Mouse (Mus musculus): Measurements from ENCODE around the gene Dtymk. TPM values are rescaled to one million over a fixed set of nuclear protein-coding genes. Genes with fewer than 3 reads are reported as not detected.

Gene Dtymk
- total and polyA plus RNA-seq, 3 experiments = 193 to 454 (median 391) TPM

DNA sequence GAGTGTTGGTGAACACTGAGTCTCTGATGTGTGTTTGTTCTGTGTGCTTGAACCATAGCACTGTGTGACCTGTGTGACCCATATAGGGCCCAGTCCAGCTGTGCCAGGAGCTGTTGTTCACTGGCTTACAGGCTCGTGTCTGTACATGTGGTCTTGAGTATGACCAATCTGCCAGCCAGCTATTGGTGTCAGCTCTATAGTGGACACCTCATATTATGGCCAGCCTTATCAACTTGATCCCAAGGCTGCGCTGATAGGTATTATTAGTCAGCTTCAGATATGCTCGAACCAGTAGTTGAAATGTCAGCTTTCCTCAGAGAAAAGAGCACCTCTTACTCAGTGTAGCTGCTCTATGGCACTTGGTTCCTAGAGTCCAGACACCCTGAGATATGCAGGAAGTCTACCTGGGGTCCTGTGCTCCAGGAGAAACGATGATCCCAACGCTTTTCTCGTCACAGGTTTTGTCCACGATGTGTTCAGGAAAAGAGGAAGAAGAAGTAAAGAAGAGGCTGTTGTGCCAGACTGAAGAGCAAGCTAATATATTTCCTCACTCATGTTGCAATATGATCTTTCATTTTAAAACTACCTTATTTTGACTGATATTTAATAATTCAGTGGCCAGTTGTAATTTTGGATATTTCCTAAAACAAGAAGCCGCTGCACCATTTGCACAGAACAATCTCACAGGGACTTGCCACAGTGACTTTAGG is 16.2 kb upstream of the Dtymk start:
- Histone ChIP-seq H3K4me1 (ENCODE audit: control insufficient read depth in 1 of 2, insufficient read depth in 2 of 2, low read length in 2 of 2) (no peaks in the 10 kb centered on the region), H3K79me2 (ENCODE audit: control insufficient read depth, insufficient read depth, low read length, poor library complexity) (no peaks in the 10 kb centered on the region), H3K36me3 (ENCODE audit: control insufficient read depth in 1 of 2, insufficient read depth in 2 of 2, low read length in 2 of 2) (peaks cover 0 to 12% of the 10 kb centered on the region in 2 experiments; a peak in 2 of 4 replicates), H3K9me3 (replicated peaks; ENCODE audit: insufficient read depth, low read length) (no peaks in the 10 kb centered on the region), H3K4me3 (ENCODE audit: control insufficient read depth in 1 of 2, insufficient read depth in 1 of 2, low read depth in 2 of 2, low read length in 2 of 2) (no peak overlapping the region), H3K9ac (ENCODE audit: control insufficient read depth, low read depth, low read length, poor library complexity, severe bottlenecking) (no peak overlapping the region), H3K27ac (ENCODE audit: control insufficient read depth, low read depth, low read length) (no peak overlapping the region), H3K27me3 (ENCODE audit: control insufficient read depth in 1 of 2, insufficient read depth in 2 of 2, low read length in 2 of 2) (no peaks in the 10 kb centered on the region)
- DNase-seq (ENCODE audit: low read depth, low spot score) = no peak
- TF ChIP-seq UBTF (IDR thresholded peaks at IDR 0.05; ENCODE audit: borderline replicate concordance, insufficient read depth, low read depth, low read length) (no peak), POLR2AphosphoS5 (IDR thresholded peaks at IDR 0.05; ENCODE audit: borderline replicate concordance, low read depth, low read length) (no peak), GATA1 (IDR thresholded peaks at IDR 0.05; ENCODE audit: low read depth, low read length) (no peak), MAZ (IDR thresholded peaks at IDR 0.05; ENCODE audit: low read depth, low read length) (no peak), ZMIZ1 (IDR thresholded peaks at IDR 0.05; ENCODE audit: low read depth, low read length) (no peak), USF1 (IDR thresholded peaks at IDR 0.05; ENCODE audit: low read depth, low read length) (no peak)

DNA sequence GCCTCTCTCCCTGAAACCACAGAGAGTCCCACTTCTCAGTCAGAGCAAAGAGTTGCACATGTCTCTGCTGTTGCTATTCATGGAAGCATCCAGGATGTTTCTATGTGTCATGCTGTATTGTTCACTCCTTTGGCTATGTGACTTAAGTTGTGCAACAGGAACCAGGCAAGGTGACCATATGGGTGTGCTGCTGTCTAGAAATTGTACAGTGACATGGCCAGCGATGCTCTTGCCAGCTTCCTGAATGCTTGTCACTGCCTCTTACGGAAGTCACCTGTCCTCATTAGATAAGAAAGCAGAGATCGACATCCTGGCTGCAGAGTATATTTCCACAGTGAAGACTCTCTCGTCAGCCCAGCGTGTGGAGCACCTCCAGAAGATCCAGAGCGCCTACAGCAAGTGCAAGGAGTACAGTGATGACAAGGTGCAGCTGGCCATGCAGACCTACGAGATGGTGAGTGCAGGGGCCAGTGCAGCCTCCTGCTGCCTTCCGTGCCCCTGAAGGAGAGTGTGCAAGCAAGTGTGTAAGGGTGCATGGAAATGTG is 9.8 kb upstream of the Dtymk start:
- H3K9ac ChIP-seq (ENCODE audit: control insufficient read depth, low read depth, low read length, poor library complexity, severe bottlenecking) = no peak overlapping the region
- no peak overlapping the region for H3K4me3 ChIP-seq (ENCODE audit: control insufficient read depth in 1 of 2, insufficient read depth in 1 of 2, low read depth in 2 of 2, low read length in 2 of 2)
- peaks cover 0 to 16% of the 10 kb centered on the region in 2 experiments; a peak in 2 of 4 replicates for H3K36me3 ChIP-seq (ENCODE audit: control insufficient read depth in 1 of 2, insufficient read depth in 2 of 2, low read length in 2 of 2)
- peaks cover 2% of the 10 kb centered on the region; the same call in 1 of the 2 replicates for H3K79me2 ChIP-seq (ENCODE audit: control insufficient read depth, insufficient read depth, low read length, poor library complexity)
- no peaks in the 10 kb centered on the region for H3K4me1 ChIP-seq (ENCODE audit: control insufficient read depth in 1 of 2, insufficient read depth in 2 of 2, low read length in 2 of 2)
- TF ChIP-seq MAX (IDR thresholded peaks at IDR 0.05; ENCODE audit: low read length) (no peak), TAL1 (IDR thresholded peaks at IDR 0.05; ENCODE audit: low read length) (peak; percentile 13; the same call in 1 of the 2 replicates)
- DNase-seq (ENCODE audit: low read depth, low spot score) = no peak
- no peak overlapping the region for H3K27ac ChIP-seq (ENCODE audit: control insufficient read depth, low read depth, low read length)
- no peaks in the 10 kb centered on the region for H3K9me3 ChIP-seq (replicated peaks; ENCODE audit: insufficient read depth, low read length)
- no peaks in the 10 kb centered on the region for H3K27me3 ChIP-seq (ENCODE audit: control insufficient read depth in 1 of 2, insufficient read depth in 2 of 2, low read length in 2 of 2)

- Histone ChIP-seq H3K79me2 (ENCODE audit: control insufficient read depth, insufficient read depth, low read length, poor library complexity) (peaks cover 13% of the 10 kb centered on the region), H3K9ac (ENCODE audit: control insufficient read depth, low read depth, low read length, poor library complexity, severe bottlenecking) (no peak overlapping the region), H3K27me3 (ENCODE audit: control insufficient read depth in 1 of 2, insufficient read depth in 2 of 2, low read length in 2 of 2) (no peaks in the 10 kb centered on the region), H3K27ac (ENCODE audit: control insufficient read depth, low read depth, low read length) (no peak overlapping the region), H3K4me1 (ENCODE audit: control insufficient read depth in 1 of 2, insufficient read depth in 2 of 2, low read length in 2 of 2) (peaks cover 0 to 8% of the 10 kb centered on the region in 2 experiments; a peak in 3 of 4 replicates), H3K9me3 (replicated peaks; ENCODE audit: insufficient read depth, low read length) (no peaks in the 10 kb centered on the region), H3K36me3 (ENCODE audit: control insufficient read depth in 1 of 2, insufficient read depth in 2 of 2, low read length in 2 of 2) (peaks cover 7 to 13% of the 10 kb centered on the region in 2 experiments), H3K4me3 (ENCODE audit: control insufficient read depth in 1 of 2, insufficient read depth in 1 of 2, low read depth in 2 of 2, low read length in 2 of 2) (no peak overlapping the region)
- TF ChIP-seq BHLHE40 (IDR thresholded peaks at IDR 0.05; ENCODE audit: borderline replicate concordance, low read depth, low read length) (no peak), MYC (IDR thresholded peaks at IDR 0.05; ENCODE audit: low read depth, low read length) (no peak), SIN3A (IDR thresholded peaks at IDR 0.05; ENCODE audit: low read length) (no peak)
- DNase-seq (ENCODE audit: low read depth, low spot score) = no peak
These were observed 8.3 kb upstream of the Dtymk start for GRCm38 (mm10) chr1:93810011-93810410.

Measured in MEL (cell line).